Mouse (Mus musculus): Measurements from ENCODE around the gene Gm10663. TPM values are rescaled to one million over a fixed set of nuclear protein-coding genes. Genes with fewer than 3 reads are reported as not detected.

Gm10663 gene
- polyA plus RNA-seq (2012; rRNA removed) = not detected in 2 replicates

- TF ChIP-seq CTCF (IDR thresholded peaks at IDR 0.05; ENCODE audit: borderline replicate concordance, insufficient read depth, low read depth, low read length) = no peak
- no peak for TF ChIP-seq POLR2A (IDR thresholded peaks at IDR 0.05; ENCODE audit: borderline replicate concordance, insufficient read depth, low read length)
- no peak for DNase-seq
- H3K27me3 ChIP-seq (ENCODE audit: control insufficient read depth, insufficient read depth, low read length) = no peaks in the 10 kb centered on the region
- no peak within 1 kb of the TSS for H3K4me3 ChIP-seq (replicated peaks; ENCODE audit: insufficient read depth, low read depth, low read length)
- WGBS = 94% methylated on average over 2 of the region's 2 CpGs
- H3K4me1 ChIP-seq (ENCODE audit: control insufficient read depth, insufficient read depth, low read length) = no peaks in the 10 kb centered on the region
- no peak within 1 kb of the TSS for H3K27ac ChIP-seq (ENCODE audit: insufficient read depth, low read length)
Observed at GRCm38 (mm10) chr8:65074733-65075132, at the start of gene Gm10663. Gene Gm10663 (plus strand): TSS chr8:65075033.

GRCm38 (mm10) chr8:65028959-65029686 lies 45.7 kb upstream of the Gm10663 start:
- TF ChIP-seq POLR2A (IDR thresholded peaks at IDR 0.05; ENCODE audit: borderline replicate concordance, insufficient read depth, low read length) = no peak
- no peak for TF ChIP-seq CTCF (IDR thresholded peaks at IDR 0.05; ENCODE audit: borderline replicate concordance, insufficient read depth, low read depth, low read length)
- H3K27me3 ChIP-seq (ENCODE audit: control insufficient read depth, insufficient read depth, low read length) = no peaks in the 10 kb centered on the region
- 85% methylated on average over 12 of the region's 12 CpGs for WGBS
- H3K4me1 ChIP-seq (ENCODE audit: control insufficient read depth, insufficient read depth, low read length) = no peaks in the 10 kb centered on the region
- H3K27ac ChIP-seq (ENCODE audit: insufficient read depth, low read length) = no peak overlapping the region
- DNase-seq = no peak
- no peak overlapping the region for H3K4me3 ChIP-seq (replicated peaks; ENCODE audit: insufficient read depth, low read depth, low read length)

- Histone ChIP-seq H3K4me1 (ENCODE audit: control insufficient read depth, insufficient read depth, low read length) (no peaks in the 10 kb centered on the region), H3K4me3 (replicated peaks; ENCODE audit: insufficient read depth, low read depth, low read length) (no peak overlapping the region), H3K27ac (ENCODE audit: insufficient read depth, low read length) (no peak overlapping the region), H3K27me3 (ENCODE audit: control insufficient read depth, insufficient read depth, low read length) (no peaks in the 10 kb centered on the region)
- DNase-seq = no peak
- 83% methylated on average over 4 of the region's 4 CpGs for WGBS
- TF ChIP-seq POLR2A (IDR thresholded peaks at IDR 0.05; ENCODE audit: borderline replicate concordance, insufficient read depth, low read length) = no peak
- no peak for TF ChIP-seq CTCF (IDR thresholded peaks at IDR 0.05; ENCODE audit: borderline replicate concordance, insufficient read depth, low read depth, low read length)
Observed at GRCm38 (mm10) chr8:65029776-65030175, 45.1 kb upstream of the Gm10663 start.

- 69% methylated on average over 4 of the region's 4 CpGs for WGBS
- H3K27ac ChIP-seq (ENCODE audit: insufficient read depth, low read length) = no peak overlapping the region
- H3K27me3 ChIP-seq (ENCODE audit: control insufficient read depth, insufficient read depth, low read length) = no peaks in the 10 kb centered on the region
- no peak for TF ChIP-seq POLR2A (IDR thresholded peaks at IDR 0.05; ENCODE audit: borderline replicate concordance, insufficient read depth, low read length)
- H3K4me1 ChIP-seq (ENCODE audit: control insufficient read depth, insufficient read depth, low read length) = no peaks in the 10 kb centered on the region
- no peak for DNase-seq
- H3K4me3 ChIP-seq (replicated peaks; ENCODE audit: insufficient read depth, low read depth, low read length) = no peak overlapping the region
Observed at GRCm38 (mm10) chr8:65030735-65031485, 43.9 kb upstream of the Gm10663 start.

- WGBS = 90% methylated on average over 1 of the region's 1 CpGs
- H3K4me3 ChIP-seq (replicated peaks; ENCODE audit: insufficient read depth, low read depth, low read length) = no peak overlapping the region
- no peak overlapping the region for H3K27ac ChIP-seq (ENCODE audit: insufficient read depth, low read length)
- TF ChIP-seq POLR2A (IDR thresholded peaks at IDR 0.05; ENCODE audit: borderline replicate concordance, insufficient read depth, low read length) (no peak), CTCF (IDR thresholded peaks at IDR 0.05; ENCODE audit: borderline replicate concordance, insufficient read depth, low read depth, low read length) (no peak)
- no peaks in the 10 kb centered on the region for H3K27me3 ChIP-seq (ENCODE audit: control insufficient read depth, insufficient read depth, low read length)
- no peak for DNase-seq
- H3K4me1 ChIP-seq (ENCODE audit: control insufficient read depth, insufficient read depth, low read length) = no peaks in the 10 kb centered on the region
Observed at GRCm38 (mm10) chr8:65032107-65032506, 42.7 kb upstream of the Gm10663 start.

GRCm38 (mm10) chr8:65033056-65033455 lies 41.8 kb upstream of the Gm10663 start:
- H3K27me3 ChIP-seq (ENCODE audit: control insufficient read depth, insufficient read depth, low read length) = no peaks in the 10 kb centered on the region
- no peak overlapping the region for H3K4me3 ChIP-seq (replicated peaks; ENCODE audit: insufficient read depth, low read depth, low read length)
- no peaks in the 10 kb centered on the region for H3K4me1 ChIP-seq (ENCODE audit: control insufficient read depth, insufficient read depth, low read length)
- WGBS = 89% methylated on average over 13 of the region's 13 CpGs
- no peak overlapping the region for H3K27ac ChIP-seq (ENCODE audit: insufficient read depth, low read length)
- TF ChIP-seq CTCF (IDR thresholded peaks at IDR 0.05; ENCODE audit: borderline replicate concordance, insufficient read depth, low read depth, low read length) (no peak), POLR2A (IDR thresholded peaks at IDR 0.05; ENCODE audit: borderline replicate concordance, insufficient read depth, low read length) (no peak)
- no peak for DNase-seq

- no peak for TF ChIP-seq POLR2A (IDR thresholded peaks at IDR 0.05; ENCODE audit: borderline replicate concordance, insufficient read depth, low read length)
- TF ChIP-seq CTCF (IDR thresholded peaks at IDR 0.05; ENCODE audit: borderline replicate concordance, insufficient read depth, low read depth, low read length) = no peak
- no peak overlapping the region for H3K27ac ChIP-seq (ENCODE audit: insufficient read depth, low read length)
- 61% methylated on average over 2 of the region's 2 CpGs for WGBS
- DNase-seq = no peak
- H3K27me3 ChIP-seq (ENCODE audit: control insufficient read depth, insufficient read depth, low read length) = no peaks in the 10 kb centered on the region
- H3K4me1 ChIP-seq (ENCODE audit: control insufficient read depth, insufficient read depth, low read length) = no peaks in the 10 kb centered on the region
- H3K4me3 ChIP-seq (replicated peaks; ENCODE audit: insufficient read depth, low read depth, low read length) = no peak overlapping the region
Observed at GRCm38 (mm10) chr8:65034136-65034535, 40.7 kb upstream of the Gm10663 start.

- TF ChIP-seq POLR2A (IDR thresholded peaks at IDR 0.05; ENCODE audit: borderline replicate concordance, insufficient read depth, low read length) = no peak
- TF ChIP-seq CTCF (IDR thresholded peaks at IDR 0.05; ENCODE audit: borderline replicate concordance, insufficient read depth, low read depth, low read length) = no peak
- Histone ChIP-seq H3K4me1 (ENCODE audit: control insufficient read depth, insufficient read depth, low read length) (no peaks in the 10 kb centered on the region), H3K4me3 (replicated peaks; ENCODE audit: insufficient read depth, low read depth, low read length) (no peak within 1 kb of the TSS), H3K27me3 (ENCODE audit: control insufficient read depth, insufficient read depth, low read length) (no peaks in the 10 kb centered on the region), H3K27ac (ENCODE audit: insufficient read depth, low read length) (no peak within 1 kb of the TSS)
- WGBS = 3% methylated on average over 8 of the region's 8 CpGs
- DNase-seq = no peak
Observed at GRCm38 (mm10) chr8:65037117-65037533, 37.7 kb upstream of the Gm10663 start, which contains the start of gene Apela. Gene Apela (minus strand): TSS chr8:65037336.

Measured in cerebellum, adult 2 months (tissue).